Mouse (Mus musculus): ENCODE data around the gene Cd160.

GRCm38 (mm10) chr3:96824614-96825013 lies 4.5 kb downstream of the Cd160 start:
- TF ChIP-seq CTCF (conservative IDR thresholded peaks at IDR 0.05 in 1 of 2, IDR thresholded peaks at IDR 0.05 in 1 of 2; ENCODE audit: low read depth in 2 of 2, low read length in 2 of 2) (no peak), POLR2A (IDR thresholded peaks at IDR 0.05; ENCODE audit: low read depth, low read length) (no peak), SMC3 (IDR thresholded peaks at IDR 0.05; ENCODE audit: low read depth, low read length) (no peak)

All from CH12.LX (cell line).